Mouse (Mus musculus) CH12.LX (cell line): ENCODE data around the gene Map2k6.

Experiments
- CTCF ChIP-seq, 2 experiments: IDR thresholded peaks in 1 of 2; conservative IDR thresholded peaks in 1 of 2; 2 replicates each; pipeline ENCODE4 v1.5.1; 2011 to 2012; ENCODE audit warnings: low read depth in 2 of 2, low read length in 2 of 2, improper control_type of control experiment in 1 of 2, inconsistent platforms in 1 of 2, mild to moderate bottlenecking in 1 of 2, moderate library complexity in 1 of 2
- KAT2A ChIP-seq: IDR thresholded peaks from 2 replicates; pipeline ENCODE4 v1.6.1; 2012; ENCODE audit warnings: low read length, improper control_type of control experiment, inconsistent platforms; ENCODE audit not compliant: insufficient replicate concordance
- PAX5 ChIP-seq: IDR thresholded peaks from 2 replicates; pipeline ENCODE4 v1.6.1; 2012; ENCODE audit warnings: low read length, inconsistent platforms, mixed read lengths
- POLR2A ChIP-seq: IDR thresholded peaks from 2 replicates; pipeline ENCODE4 v1.6.1; 2011; ENCODE audit warnings: low read depth, mild to moderate bottlenecking, improper control_type of control experiment, low read length
- ZMIZ1 ChIP-seq: IDR thresholded peaks from 2 replicates; pipeline ENCODE4 v1.6.1; 2012; ENCODE audit warnings: low read depth, mild to moderate bottlenecking, inconsistent platforms, low read length, improper control_type of control experiment

GRCm38 (mm10) chr11:110367638-110368037 lies 31.3 kb upstream of the Map2k6 start:
- TF ChIP-seq CTCF (conservative IDR thresholded peaks at IDR 0.05 in 1 of 2, IDR thresholded peaks at IDR 0.05 in 1 of 2; ENCODE audit: low read depth in 2 of 2, low read length in 2 of 2): no peak
- no peak for TF ChIP-seq POLR2A
- TF ChIP-seq KAT2A: no peak
- no peak for TF ChIP-seq ZMIZ1
- no peak for TF ChIP-seq PAX5
